Mouse (Mus musculus): Measurements from ENCODE around the gene Srebf1. TPM values are rescaled to one million over a fixed set of nuclear protein-coding genes. Genes with fewer than 3 reads are reported as not detected.

The Srebf1 gene
- total and polyA plus RNA-seq, 3 experiments = 69.8 to 126 (median 120) TPM

GRCm38 (mm10) chr11:60209217-60209932 is 13.0 kb downstream of the Srebf1 start:
- H3K4me2 ChIP-seq (ENCODE audit: insufficient read depth, low read depth, poor library complexity, severe bottlenecking) = peak overlapping the region; percentile 89
- H3K36me3 ChIP-seq (replicated peaks in 1 of 2; ENCODE audit: control insufficient read depth in 1 of 2, insufficient read depth in 1 of 2, low read length in 1 of 2) = peaks cover 32 to 71% of the 10 kb centered on the region in 2 experiments
- in situ Hi-C loops (cut with MboI; ENCODE audit: low pct_ligation_motif_present, low pct_unique_long_range_greater_than_20kb, low sequenced_read_pairs) (no loop called here), dilution Hi-C loops (cut with MboI; ENCODE audit: extremely low pct_ligation_motif_present, extremely low pct_unique_long_range_greater_than_20kb, low sequenced_read_pairs) (no loop called here)
- peaks cover 28 to 66% of the 10 kb centered on the region in 2 experiments for H3K4me1 ChIP-seq (ENCODE audit: control insufficient read depth in 1 of 2, insufficient read depth in 2 of 2)
- 0 out of 2 replicates have a peak overlapping the region, but pooled peaks have one; percentile 7 for H3K27ac ChIP-seq (ENCODE audit: insufficient read depth, low read depth)
- peak overlapping the region; percentile 87 for H3K9ac ChIP-seq (ENCODE audit: insufficient read depth, low read depth)
- no peaks in the 10 kb centered on the region for H3K27me3 ChIP-seq (replicated peaks)
- TF ChIP-seq GABPA (IDR thresholded peaks at IDR 0.05; ENCODE audit: insufficient replicate concordance, low read depth, low read length) (no peak), SIN3A (IDR thresholded peaks at IDR 0.05; ENCODE audit: low read length) (no peak), NRF1 (IDR thresholded peaks at IDR 0.05; ENCODE audit: low read depth, low read length) (no peak), MAZ (IDR thresholded peaks at IDR 0.05; ENCODE audit: low read depth, low read length) (0 out of 2 replicates have a peak, but pooled peaks have one; percentile 41), CTCF (conservative IDR thresholded peaks at IDR 0.05 in 1 of 2, IDR thresholded peaks at IDR 0.05 in 1 of 2; ENCODE audit: low read depth in 2 of 2, low read length in 2 of 2) (peak in 1 of 2 experiments; percentile 60; a peak in 2 of 4 replicates), USF1 (IDR thresholded peaks at IDR 0.05; ENCODE audit: low read depth, low read length) (no peak), KAT2A (IDR thresholded peaks at IDR 0.05; ENCODE audit: insufficient replicate concordance, low read length) (no peak), ZNF384 (IDR thresholded peaks at IDR 0.05; ENCODE audit: low read depth, low read length) (no peak), PAX5 (IDR thresholded peaks at IDR 0.05; ENCODE audit: low read length) (no peak), POLR2AphosphoS2 (IDR thresholded peaks at IDR 0.05; ENCODE audit: low read depth, low read length) (no peak; the same call in 1 of the 2 replicates), MXI1 (IDR thresholded peaks at IDR 0.05; ENCODE audit: low read depth, low read length) (peak; percentile 29), MEF2A (IDR thresholded peaks at IDR 0.05; ENCODE audit: borderline replicate concordance, low read depth, low read length) (no peak), ZC3H11A (IDR thresholded peaks at IDR 0.05; ENCODE audit: low read depth, low read length) (no peak), USF2 (conservative IDR thresholded peaks at IDR 0.05; ENCODE audit: low read depth, low read length) (no peak), POLR2A (IDR thresholded peaks at IDR 0.05; ENCODE audit: low read depth, low read length) (no peak; the same call in 1 of the 2 replicates), UBTF (IDR thresholded peaks at IDR 0.05; ENCODE audit: low read depth, low read length) (no peak), MYC (IDR thresholded peaks at IDR 0.05; ENCODE audit: low read depth, low read length) (0 out of 2 replicates have a peak, but pooled peaks have one; percentile 39), JUND (conservative IDR thresholded peaks at IDR 0.05; ENCODE audit: low read depth, low read length) (no peak), EP300 (IDR thresholded peaks at IDR 0.05; ENCODE audit: low read length) (no peak), ZMIZ1 (IDR thresholded peaks at IDR 0.05; ENCODE audit: low read depth, low read length) (no peak), ZKSCAN1 (IDR thresholded peaks at IDR 0.05; ENCODE audit: borderline replicate concordance, low read depth, low read length) (no peak), TBP (conservative IDR thresholded peaks at IDR 0.05; ENCODE audit: low read depth, low read length) (no peak), JUN (IDR thresholded peaks at IDR 0.05; ENCODE audit: insufficient read depth, low read depth, low read length) (no peak), TCF12 (IDR thresholded peaks at IDR 0.05; ENCODE audit: low read depth, low read length) (no peak), RCOR1 (conservative IDR thresholded peaks at IDR 0.05; ENCODE audit: low read depth, low read length) (no peak), RAD21 (IDR thresholded peaks at IDR 0.05; ENCODE audit: low read depth, low read length) (peak; percentile 29), MAX (IDR thresholded peaks at IDR 0.05; ENCODE audit: low read length) (no peak), ETS1 (conservative IDR thresholded peaks at IDR 0.05; ENCODE audit: low read depth, low read length) (no peak), E2F4 (IDR thresholded peaks at IDR 0.05; ENCODE audit: insufficient replicate concordance, low read depth, low read length) (no peak), BHLHE40 (IDR thresholded peaks at IDR 0.05; ENCODE audit: low read depth, low read length) (no peak), HCFC1 (IDR thresholded peaks at IDR 0.05; ENCODE audit: low read depth, low read length) (no peak), ELF1 (IDR thresholded peaks at IDR 0.05; ENCODE audit: low read depth, low read length) (no peak), SMC3 (IDR thresholded peaks at IDR 0.05; ENCODE audit: low read depth, low read length) (peak; percentile 42), MAFK (IDR thresholded peaks at IDR 0.05; ENCODE audit: insufficient replicate concordance, low read length) (no peak), CHD1 (IDR thresholded peaks at IDR 0.05; ENCODE audit: low read depth, low read length) (0 out of 2 replicates have a peak, but pooled peaks have one; percentile 77)
- no peak for DNase-seq (ENCODE audit: extremely low read depth)
- H3K9me3 ChIP-seq (replicated peaks; ENCODE audit: low read length) = no peaks in the 10 kb centered on the region
- peaks cover 43% of the 10 kb centered on the region for H3K79me2 ChIP-seq (replicated peaks; ENCODE audit: control insufficient read depth, extremely low read depth, insufficient read depth, poor library complexity, severe bottlenecking)
- peak overlapping the region; percentile 56 to 80 (median 62) for H3K4me3 ChIP-seq (replicated peaks in 1 of 3; ENCODE audit: low read depth in 2 of 3, low read length in 2 of 3, poor library complexity in 1 of 3)

Measured in CH12.LX (cell line).